Mouse (Mus musculus) erythroblast, embryonic 14.5 days (primary cell): ENCODE data around the gene Syt3. TPM values are rescaled to one million over a fixed set of nuclear protein-coding genes. Genes with fewer than 3 reads are reported as not detected.
A peak's percentile ranks its signal among the peaks of the same experiment; 100 is the strongest.

Source experiments
- H3K27me3 ChIP-seq: 2 replicates; pipeline ENCODE4 v1.6.1; 2012; ENCODE audit warnings: inconsistent platforms; ENCODE audit not compliant: control insufficient read depth
- H3K36me3 ChIP-seq: 2 replicates; pipeline ENCODE4 v1.6.1; 2012; ENCODE audit warnings: mild to moderate bottlenecking, inconsistent platforms; ENCODE audit not compliant: control insufficient read depth
- H3K4me1 ChIP-seq: 2 replicates; pipeline ENCODE4 v1.6.1; 2012; ENCODE audit warnings: inconsistent platforms; ENCODE audit not compliant: control insufficient read depth
- H3K4me3 ChIP-seq: replicated peaks from 2 replicates; pipeline ENCODE3; 2012; ENCODE audit warnings: moderate library complexity, mild to moderate bottlenecking, inconsistent platforms
- H3K9me3 ChIP-seq: 2 replicates; pipeline ENCODE4 v1.6.1; 2012; ENCODE audit warnings: low read length, inconsistent platforms, mixed read lengths; ENCODE audit not compliant: control insufficient read depth
- GATA1 ChIP-seq: IDR thresholded peaks from 2 replicates; pipeline ENCODE4 v1.6.1; 2012; ENCODE audit warnings: low read length, inconsistent platforms, mixed read lengths
- TAL1 ChIP-seq: IDR thresholded peaks from 3 replicates; pipeline ENCODE4 v1.6.1; 2012; ENCODE audit warnings: low read length, inconsistent platforms, mixed read lengths
- polyA plus RNA-seq: library from polyadenylated mRNA; stranded (reverse); fragments of >175 nt; gene quantifications from 2 replicates; pipeline ENCODE4 v1.2.3, GENCODE M21; 2012

Syt3 gene
- polyA plus RNA-seq, 1 experiment: not detected

DNA sequence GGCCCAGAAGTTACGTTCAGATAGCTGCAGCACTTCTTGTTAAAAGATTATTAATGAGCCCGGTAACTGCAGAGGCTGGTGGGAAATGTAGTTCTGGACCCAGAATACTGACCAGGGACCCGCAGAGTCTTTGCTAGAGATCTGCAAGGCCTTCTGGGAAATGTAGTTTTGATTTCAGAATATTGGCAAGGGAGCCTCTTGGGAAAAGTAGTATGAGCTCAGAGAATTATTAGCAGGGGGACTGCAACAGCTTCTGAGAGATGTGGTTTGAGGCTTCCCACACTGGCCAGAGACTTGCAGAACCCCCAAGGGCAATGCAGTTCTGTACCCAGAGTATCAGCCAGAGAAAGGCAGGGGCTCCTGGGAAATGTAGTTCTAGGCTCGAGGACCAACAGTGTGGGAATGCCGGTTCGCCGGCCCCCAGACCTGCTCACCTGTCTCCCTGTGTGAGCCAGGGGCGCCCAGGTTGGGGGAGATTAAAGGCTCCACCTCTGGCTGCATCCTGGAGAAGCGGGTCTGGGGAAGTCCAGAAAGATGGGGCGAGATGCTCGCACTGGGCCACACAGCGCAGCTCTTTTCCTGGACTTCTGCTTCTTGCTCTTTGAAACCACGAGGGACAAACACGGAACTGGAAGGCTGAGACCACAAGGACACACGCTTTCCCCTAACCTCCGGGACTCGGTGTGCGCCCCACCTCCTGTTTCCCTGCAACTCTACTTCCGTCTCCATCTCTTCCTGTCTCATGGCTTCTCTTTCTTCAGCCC lies 9.8 kb upstream of the Syt3 start:
- H3K9me3 ChIP-seq: no peaks in the 10 kb centered on the region
- peaks cover 22% of the 10 kb centered on the region for H3K27me3 ChIP-seq
- no peak for TF ChIP-seq GATA1
- TF ChIP-seq TAL1: no peak
- peaks cover 28% of the 10 kb centered on the region for H3K4me1 ChIP-seq
- H3K36me3 ChIP-seq: no peaks in the 10 kb centered on the region
- H3K4me3 ChIP-seq: peak overlapping the region; percentile 54

DNA sequence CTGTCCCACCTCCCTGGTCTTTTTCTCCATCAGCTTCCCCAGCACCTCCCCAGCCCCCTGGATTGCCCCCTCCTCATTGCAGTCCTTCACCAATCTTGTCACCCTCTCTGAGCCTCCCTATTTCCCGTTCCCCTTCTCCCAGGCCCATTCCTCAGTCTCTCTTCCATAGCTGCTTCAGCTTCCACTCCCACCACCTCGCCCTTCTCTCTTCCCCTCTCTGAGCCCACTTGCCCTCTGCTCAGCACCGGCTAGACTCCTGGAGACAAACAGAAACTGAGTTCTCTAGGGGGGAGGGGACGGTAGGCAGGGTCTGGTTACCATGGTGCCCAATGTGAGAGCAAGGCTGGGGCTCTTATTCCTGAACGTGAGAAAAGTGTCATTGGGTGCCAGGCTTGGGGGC lies 9.1 kb upstream of the Syt3 start:
- no peaks in the 10 kb centered on the region for H3K9me3 ChIP-seq
- H3K27me3 ChIP-seq: peaks cover 22% of the 10 kb centered on the region
- peaks cover 28% of the 10 kb centered on the region for H3K4me1 ChIP-seq
- no peaks in the 10 kb centered on the region for H3K36me3 ChIP-seq
- peak overlapping the region; percentile 54 for H3K4me3 ChIP-seq
- no peak for TF ChIP-seq GATA1
- no peak for TF ChIP-seq TAL1

DNA sequence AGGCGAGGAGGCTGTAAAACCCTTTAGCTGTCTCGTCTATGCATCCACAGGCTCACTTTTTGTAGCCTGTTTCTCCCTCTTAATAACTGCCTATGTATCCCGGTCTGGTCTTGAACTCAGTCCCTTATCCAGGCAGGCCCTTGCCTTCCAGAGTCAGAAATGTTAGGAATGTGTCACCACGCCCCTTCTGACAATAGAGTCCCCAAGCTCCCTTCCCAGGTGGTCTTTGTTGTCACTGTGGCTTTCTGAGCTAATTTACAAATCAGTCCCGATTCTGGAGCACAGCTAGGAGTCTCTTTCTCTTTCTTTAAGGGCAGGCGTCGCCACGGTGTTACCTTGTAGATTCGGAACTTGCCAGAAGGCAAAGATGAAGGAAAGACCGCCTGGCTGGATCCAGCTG lies 8.7 kb upstream of the Syt3 start:
- H3K27me3 ChIP-seq: peaks cover 22% of the 10 kb centered on the region
- no peaks in the 10 kb centered on the region for H3K9me3 ChIP-seq
- no peak for TF ChIP-seq TAL1
- no peak for TF ChIP-seq GATA1
- no peaks in the 10 kb centered on the region for H3K36me3 ChIP-seq
- peaks cover 28% of the 10 kb centered on the region for H3K4me1 ChIP-seq
- no peak overlapping the region for H3K4me3 ChIP-seq

DNA sequence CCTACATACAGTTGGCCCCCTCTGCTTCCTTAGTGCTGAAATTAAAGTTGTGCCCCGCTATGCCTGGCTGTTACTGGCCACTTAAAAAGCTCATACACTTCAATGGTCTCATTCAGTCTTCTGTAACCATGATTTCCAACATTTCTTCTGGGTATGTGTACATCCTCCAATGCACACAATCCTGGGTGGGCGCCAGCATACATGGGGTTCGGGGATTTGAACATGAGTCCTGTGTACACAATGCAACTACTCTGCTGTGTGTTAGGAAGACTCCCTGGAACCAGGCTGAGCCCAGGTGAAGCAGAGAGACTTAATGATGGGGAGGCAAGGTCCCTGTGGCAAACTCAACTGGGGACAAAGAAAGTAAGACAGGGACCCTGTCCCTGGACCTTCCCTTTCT lies 8.1 kb upstream of the Syt3 start:
- TF ChIP-seq GATA1: no peak
- TF ChIP-seq TAL1: no peak
- H3K4me1 ChIP-seq: peaks cover 28% of the 10 kb centered on the region

DNA sequence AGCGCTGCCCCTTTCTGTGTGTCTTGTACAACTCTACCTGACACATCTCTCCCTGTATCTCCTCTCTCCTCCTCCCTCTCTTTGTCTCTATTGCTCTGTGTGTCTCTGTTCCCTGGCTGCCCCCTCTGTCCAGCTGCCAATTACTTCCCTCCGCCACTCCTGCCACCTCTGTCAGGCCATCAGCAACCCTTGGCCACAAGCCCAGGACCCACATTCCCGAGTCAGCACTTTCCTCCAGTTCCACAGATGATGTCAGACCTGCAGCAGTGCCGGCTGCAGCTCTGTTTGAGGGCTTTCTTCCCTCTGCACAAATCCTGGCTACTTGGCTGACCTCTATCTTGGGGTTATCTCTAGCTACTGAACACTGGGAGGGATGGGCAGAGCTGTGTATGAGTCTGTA lies 5.6 kb upstream of the Syt3 start:
- Histone ChIP-seq H3K4me3 (no peak overlapping the region), H3K27me3 (peaks cover 35% of the 10 kb centered on the region), H3K36me3 (no peaks in the 10 kb centered on the region), H3K9me3 (no peaks in the 10 kb centered on the region), H3K4me1 (peaks cover 19% of the 10 kb centered on the region)
- TF ChIP-seq GATA1 (no peak), TAL1 (no peak)

More for the DNA sequence above, 8.1 kb upstream of the Syt3 start:
- Histone ChIP-seq H3K9me3 (no peaks in the 10 kb centered on the region), H3K4me3 (no peak overlapping the region), H3K36me3 (no peaks in the 10 kb centered on the region), H3K27me3 (peaks cover 22% of the 10 kb centered on the region)

DNA sequence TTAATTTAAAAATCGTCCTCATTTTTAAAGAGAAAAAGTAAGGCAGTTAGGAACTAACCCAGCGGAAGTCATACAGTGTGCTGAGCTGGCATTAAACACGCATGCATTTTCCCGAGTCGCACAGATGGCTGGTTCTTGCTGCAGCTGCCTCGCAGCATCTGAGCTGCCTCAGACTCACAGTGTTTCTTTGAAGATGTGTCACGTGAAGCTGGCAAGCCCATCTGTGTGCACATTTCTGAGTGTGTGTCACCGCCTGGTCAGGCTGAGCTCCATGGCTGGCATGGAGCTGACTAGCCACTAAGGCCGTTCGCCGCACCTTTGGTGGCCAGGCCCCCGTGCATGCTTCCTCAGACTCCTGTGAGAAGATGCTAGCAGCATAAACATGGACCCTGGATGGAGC lies 1.4 kb upstream of the Syt3 start:
- H3K36me3 ChIP-seq: no peaks in the 10 kb centered on the region
- H3K4me1 ChIP-seq: no peaks in the 10 kb centered on the region; the same call in 1 of the 2 replicates
- peaks cover 59% of the 10 kb centered on the region for H3K27me3 ChIP-seq
- TF ChIP-seq GATA1 (no peak), TAL1 (no peak)
- no peak overlapping the region for H3K4me3 ChIP-seq
- H3K9me3 ChIP-seq: no peaks in the 10 kb centered on the region

DNA sequence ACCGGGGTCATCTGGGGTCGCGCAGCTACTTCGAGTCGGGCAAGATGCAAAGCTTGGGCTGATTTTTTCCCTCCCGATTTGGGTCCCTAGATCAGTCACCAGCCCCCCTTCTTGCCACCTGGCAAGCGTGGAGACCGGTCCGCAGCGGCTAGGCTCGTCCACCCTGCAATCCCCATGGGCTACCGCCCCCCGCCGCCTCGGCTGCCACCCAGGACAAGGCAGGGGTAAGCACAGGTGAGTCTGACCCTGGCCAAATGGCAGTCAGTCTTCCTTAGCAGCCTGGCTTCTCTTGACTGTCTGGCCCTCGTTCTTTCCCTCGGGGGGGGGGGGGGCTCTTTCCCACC lies 786 bp downstream of the Syt3 start:
- H3K4me3 ChIP-seq: peak overlapping the region; percentile 12
- H3K9me3 ChIP-seq: no peaks in the 10 kb centered on the region
- TF ChIP-seq GATA1 (no peak), TAL1 (no peak)
- H3K27me3 ChIP-seq: peaks cover 61% of the 10 kb centered on the region
- H3K36me3 ChIP-seq: no peaks in the 10 kb centered on the region
- H3K4me1 ChIP-seq: no peaks in the 10 kb centered on the region; the same call in 1 of the 2 replicates

DNA sequence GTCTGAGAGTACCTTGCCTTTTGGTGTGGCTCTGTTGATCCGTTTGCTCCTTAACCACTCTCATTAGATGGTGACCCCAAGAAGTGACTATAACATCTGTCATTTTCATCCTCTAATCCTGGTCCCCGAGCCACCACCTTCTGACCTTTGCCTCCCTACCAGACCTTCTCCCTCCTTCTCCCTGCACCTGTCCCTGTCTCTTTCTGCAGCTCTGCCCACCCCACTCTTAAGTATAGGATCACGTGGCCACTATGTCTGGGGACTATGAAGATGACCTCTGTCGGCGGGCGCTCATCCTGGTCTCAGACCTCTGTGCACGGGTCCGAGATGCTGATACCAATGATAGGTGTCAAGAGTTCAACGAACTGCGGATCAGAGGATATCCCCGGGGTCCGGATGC lies 1.8 kb downstream of the Syt3 start, which contains the start of gene 1700008O03Rik:
1700008O03Rik (minus strand) TSS at position 101 of the 400 bp plus-strand sequence.
- H3K9me3 ChIP-seq: no peaks in the 10 kb centered on the region
- no peaks in the 10 kb centered on the region; the same call in 1 of the 2 replicates for H3K4me1 ChIP-seq
- TF ChIP-seq GATA1 (no peak), TAL1 (no peak)
- H3K4me3 ChIP-seq: peak within 1 kb of the TSS; percentile 12
- no peaks in the 10 kb centered on the region for H3K36me3 ChIP-seq
- H3K27me3 ChIP-seq: peaks cover 67% of the 10 kb centered on the region

DNA sequence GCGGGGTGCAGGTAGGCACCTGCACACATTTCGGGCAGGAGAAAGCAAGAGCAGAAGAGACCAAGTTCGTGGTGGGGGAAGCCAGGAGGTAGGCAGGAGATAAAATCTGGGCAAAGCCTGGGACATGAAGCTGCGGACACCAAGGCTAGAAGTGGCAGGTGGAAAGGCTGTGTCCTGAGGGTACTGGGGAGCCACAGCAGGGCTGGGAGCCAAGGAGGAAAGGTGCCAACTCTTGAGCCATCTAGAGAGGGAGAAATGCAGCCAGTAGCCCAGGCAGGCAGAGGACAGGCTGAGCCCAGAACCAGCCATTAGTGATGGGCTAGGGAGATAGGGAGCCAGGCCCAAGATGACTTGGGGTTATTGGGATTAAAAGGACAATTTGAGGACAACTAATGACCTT lies 7.9 kb downstream of the Syt3 start:
- Histone ChIP-seq H3K4me1 (no peaks in the 10 kb centered on the region), H3K36me3 (no peaks in the 10 kb centered on the region), H3K4me3 (no peak overlapping the region), H3K9me3 (no peaks in the 10 kb centered on the region), H3K27me3 (peaks cover 24% of the 10 kb centered on the region)
- no peak for TF ChIP-seq GATA1

DNA sequence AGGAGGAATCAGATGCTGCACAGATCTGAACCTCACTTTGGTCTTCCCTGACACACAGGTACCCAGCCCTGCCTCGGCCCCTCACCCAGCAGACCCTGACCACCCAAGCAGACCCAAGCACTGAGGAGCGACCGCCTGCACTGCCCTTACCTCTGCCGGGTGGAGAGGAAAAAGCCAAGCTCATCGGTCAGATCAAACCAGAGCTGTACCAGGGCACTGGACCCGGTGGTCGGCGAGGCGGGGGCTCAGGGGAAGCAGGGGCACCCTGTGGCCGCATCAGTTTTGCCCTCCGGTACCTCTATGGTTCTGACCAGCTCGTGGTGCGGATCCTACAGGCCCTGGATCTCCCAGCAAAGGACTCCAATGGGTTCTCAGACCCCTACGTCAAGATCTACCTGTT lies 8.4 kb downstream of the Syt3 start:
- TF ChIP-seq TAL1 (no peak), GATA1 (no peak)
- no peaks in the 10 kb centered on the region for H3K4me1 ChIP-seq
- H3K9me3 ChIP-seq: no peaks in the 10 kb centered on the region
- H3K36me3 ChIP-seq: no peaks in the 10 kb centered on the region
- H3K4me3 ChIP-seq: no peak overlapping the region
- H3K27me3 ChIP-seq: peaks cover 20% of the 10 kb centered on the region
